Mouse (Mus musculus) liver, adult 2 months (tissue): ENCODE data around the gene Espnl.

ENCODE experiments used
- CTCF ChIP-seq: fragments of 200-500 bp; IDR thresholded peaks from 2 replicates; pipeline ENCODE4 v1.5.1; 2011; ENCODE audit warnings: low read depth, low read length, control low read depth
- POLR2A ChIP-seq: fragments of 200-500 bp; IDR thresholded peaks from 2 replicates; pipeline ENCODE4 v1.6.1; 2011; ENCODE audit warnings: low read length, control low read depth; ENCODE audit not compliant: insufficient read depth; ENCODE audit errors: extremely low read depth

- TF ChIP-seq POLR2A (no peak), CTCF (no peak)
Observed at GRCm38 (mm10) chr1:91317656-91318055, 4.2 kb upstream of the Espnl start.
